Mouse (Mus musculus): ENCODE results near the gene Nop16.

Nop16 gene

DNA sequence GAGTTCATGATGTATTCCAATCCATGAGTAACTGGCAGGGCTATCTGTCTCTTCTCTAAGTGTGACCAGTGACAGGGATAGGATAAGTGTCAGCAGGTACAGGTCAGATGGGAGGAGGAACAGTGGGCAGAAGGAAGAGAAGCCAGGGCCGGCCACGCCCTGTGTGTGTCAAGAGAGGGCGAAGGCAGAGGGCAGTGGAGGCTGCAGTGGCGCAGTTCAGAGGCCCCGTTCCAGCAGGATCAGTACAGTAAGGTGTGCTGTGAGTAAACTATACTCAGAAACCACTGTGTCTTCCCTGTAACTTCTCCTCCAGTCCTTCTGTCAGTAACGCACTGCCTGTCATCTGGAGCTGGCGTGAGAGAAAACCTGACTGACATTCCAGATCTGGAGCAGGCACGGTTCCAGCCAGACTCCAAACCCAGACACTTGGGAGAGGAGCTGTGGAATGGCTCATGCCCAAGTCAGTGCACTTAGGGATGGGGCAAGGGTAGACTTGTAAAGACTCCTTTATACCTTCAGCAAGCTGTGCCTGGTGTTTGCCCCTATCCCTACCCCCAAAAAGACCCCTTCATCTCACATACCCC, 6.3 kb upstream of the Nop16 start:
- DNase-seq: no peak

DNA sequence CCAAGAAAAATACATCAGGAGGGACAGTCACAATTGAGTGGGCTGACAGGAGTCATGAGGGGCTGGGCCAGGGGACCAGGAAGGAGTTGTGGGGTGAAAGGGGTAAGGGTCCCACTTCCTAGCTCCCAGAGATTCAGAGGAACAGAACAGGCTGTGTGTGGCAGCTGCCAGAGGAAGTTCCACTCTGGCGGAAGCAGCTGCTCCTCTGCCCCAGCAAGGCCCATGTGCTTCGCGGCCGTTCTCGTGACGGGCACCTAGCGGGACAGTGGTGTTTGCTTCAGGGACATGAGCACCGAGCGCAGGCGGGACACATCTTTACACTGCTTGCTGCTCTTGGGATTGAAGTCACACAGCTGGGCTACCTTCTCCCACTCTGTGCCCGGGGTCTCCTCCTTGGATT, 3.7 kb upstream of the Nop16 start:
- no peak for DNase-seq

DNA sequence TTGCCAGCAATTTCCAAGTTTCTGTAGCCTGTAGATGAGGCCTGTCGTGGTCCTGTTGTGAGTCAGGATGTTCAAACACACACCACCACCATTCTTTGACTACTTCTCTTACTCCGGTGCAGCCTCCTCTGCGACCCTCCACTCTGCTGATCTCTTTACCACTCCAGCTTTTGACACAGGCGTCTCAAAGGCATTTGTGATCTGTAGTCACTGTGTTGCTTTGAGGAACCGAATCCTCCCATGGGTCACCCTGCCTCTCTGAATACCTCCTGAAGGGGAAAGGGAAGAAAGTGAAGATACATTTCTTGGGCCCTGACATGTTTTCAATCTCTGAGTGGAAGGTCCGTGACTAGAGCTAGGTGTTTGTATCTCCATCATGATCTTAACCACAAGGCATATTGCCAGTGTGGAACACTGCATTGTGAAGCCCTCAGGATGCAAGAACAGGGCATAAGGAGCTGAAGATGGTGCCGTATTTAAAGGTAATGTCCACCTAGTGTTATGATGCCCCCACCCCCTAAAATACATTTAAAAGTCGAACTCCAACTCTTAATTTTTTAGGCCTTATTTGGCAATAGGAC, 2.0 kb upstream of the Nop16 start:
- DNase-seq: no peak

DNA sequence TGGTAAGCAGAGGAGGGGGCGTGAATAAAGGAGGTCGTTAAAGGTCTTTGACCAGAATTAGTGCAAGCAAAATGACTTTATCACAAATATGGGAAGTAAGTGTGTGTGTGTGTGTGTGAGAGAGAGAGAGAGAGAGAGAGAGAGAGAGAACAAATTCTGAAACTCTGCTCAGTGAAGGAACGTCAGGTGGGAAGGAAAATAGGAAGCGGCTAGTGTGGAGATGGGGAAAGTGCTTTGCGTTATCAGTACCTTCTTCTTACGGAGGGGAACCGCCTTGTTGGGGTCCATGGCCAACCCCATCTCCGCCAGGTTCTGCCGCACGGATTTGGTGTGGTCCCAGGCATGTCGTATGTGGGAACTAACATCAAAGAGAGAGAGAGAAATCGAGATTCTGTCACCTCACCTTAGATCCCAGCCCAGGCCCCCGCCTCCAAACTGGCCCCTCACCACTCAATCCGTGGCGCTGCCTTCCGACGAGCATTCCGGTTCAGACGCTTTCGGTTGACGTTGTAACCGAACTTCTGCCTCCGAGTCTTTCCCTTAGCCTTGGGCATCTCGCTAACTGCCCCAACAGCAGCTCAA, 385 bp downstream of the Nop16 start:
- DNase-seq: no peak

DNA sequence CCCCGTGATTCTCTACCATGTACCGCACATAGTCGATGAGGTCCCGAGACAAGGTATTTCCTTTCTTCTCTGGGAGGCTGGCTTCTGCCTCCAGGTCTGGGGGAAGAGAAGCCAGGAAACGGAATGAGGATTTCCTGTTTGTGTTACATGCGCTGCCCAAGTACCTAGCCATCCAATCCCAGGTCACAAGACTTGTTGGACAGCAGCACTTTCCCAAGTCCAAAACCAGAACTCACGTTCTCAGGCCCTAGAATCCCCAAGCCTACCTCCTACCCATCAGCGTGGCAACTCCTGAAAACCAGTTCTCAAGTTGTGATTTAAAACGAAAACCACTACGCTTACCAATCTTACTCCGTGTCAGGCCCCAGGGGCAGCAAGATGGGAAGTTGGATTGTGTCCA, 4.1 kb downstream of the Nop16 start:
- DNase-seq: no peak

DNA sequence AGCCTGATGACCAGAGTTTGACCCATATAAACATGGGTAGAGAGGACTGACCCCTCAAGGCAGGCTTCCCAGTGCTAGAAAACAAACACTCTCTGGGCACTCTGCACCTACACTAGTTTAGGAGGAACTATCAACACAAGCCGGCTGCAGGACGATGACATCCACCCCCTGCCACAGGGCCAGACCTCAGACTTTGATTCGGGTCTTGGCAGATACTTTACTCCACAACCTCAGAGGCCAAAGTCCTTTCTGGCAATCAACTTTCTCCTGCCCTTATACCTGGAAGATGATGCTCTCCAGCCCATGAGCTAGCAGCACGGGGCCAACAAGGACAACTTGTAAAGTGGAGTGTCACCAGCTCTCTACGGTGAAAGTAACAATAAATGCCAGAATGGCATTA, 7.0 kb downstream of the Nop16 start:
- DNase-seq: no peak

DNA sequence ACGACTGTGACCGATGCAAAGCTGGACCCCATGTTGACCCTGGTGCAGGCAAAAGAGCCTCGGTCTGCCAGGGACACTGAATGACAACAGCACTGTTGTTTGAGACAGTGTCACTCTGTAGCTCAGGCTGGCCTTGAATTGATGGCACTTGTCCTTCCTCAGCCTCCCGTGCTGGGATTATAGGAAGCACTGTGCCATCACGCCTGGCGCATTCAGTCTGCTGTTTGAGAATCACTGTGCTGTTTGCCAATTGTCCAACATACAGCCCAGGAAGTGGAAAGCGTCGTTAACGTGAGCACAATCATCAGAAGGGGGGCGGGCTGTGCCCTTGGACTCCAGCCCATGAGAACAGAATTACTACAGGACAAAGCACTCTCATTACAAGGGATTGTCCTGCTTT, 7.8 kb downstream of the Nop16 start:
- DNase-seq: no peak

DNA sequence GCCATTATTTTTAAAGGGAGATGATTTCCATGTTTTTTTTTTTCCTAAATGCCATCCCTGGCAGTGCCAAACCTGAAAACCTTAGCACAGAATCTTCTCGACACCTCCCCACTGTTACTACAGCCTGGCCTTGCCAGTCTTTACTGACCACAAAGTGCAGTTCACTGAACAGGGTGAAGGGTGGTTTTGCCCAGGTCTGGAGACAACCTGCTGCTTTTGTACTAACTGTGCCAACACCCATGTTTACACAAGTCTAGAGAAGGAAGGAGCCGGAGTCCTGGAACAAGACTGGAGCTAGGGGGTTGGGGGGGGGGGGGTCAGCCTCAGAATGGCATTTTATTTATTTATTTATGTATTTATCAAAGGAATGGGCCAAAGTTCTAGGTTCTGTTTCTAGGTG, 8.5 kb downstream of the Nop16 start:
- no peak for DNase-seq

DNA sequence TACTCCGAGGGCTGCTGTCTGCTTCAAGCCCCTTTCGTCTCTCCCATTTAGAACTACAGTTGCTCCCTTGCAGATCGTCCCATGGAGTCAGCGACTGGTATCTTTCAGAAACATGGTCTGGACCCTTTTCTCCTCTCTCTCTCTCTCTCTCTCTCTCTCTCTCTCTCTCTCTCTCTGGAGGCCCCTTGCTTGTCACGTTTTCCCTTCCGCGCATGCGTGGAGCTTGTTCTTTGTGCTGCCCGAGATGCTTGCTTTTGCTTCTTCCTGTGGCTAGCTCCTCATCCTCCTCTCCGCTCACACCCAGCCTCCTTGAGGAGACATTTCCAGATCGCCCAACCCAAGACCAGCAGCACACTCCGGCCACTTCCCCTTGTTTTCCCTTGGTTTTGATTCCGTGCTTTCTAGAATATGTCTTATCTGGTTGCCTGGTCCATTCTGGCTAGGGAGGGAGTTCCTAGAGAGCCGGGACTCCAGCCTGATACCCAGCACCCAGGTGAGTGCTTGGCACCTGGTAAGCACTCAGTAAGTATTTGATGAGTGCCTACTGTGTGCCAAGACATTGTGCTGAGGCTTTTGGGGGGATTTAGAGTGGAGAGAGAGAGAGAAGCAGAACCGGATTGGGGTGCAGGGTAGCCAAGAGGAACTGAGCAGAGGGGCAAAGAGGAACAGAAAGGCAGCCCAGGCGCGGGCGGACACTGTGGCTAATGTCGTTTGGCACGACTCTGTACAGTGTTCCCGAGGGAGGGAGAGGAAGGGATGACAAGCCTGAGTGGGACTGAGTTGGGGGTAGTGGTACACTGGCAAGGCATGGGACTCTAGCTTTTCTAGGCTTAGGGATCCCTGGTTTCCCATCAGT, 12.0 kb downstream of the Nop16 start:
- DNase-seq: no peak

DNA sequence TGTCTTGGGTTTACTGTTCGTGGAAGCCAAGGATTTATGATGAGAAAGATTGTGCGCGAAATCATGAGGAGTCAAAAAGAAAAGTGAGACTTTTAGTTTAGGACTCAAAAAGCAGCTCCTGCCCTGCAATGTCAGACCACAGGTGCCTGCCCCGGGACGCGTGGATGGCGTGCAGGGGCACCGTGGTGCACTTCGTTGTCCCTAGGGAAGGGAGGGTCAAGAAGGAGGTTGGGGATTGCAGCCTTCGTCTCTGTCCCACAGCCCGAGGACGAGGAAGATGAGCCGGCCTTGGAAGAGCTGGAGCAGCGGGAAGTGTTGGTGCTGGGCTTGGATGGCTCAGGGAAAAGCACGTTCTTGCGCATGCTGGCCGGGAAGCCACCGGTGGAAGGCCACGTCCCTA, 14.4 kb downstream of the Nop16 start:
- no peak for DNase-seq

DNA sequence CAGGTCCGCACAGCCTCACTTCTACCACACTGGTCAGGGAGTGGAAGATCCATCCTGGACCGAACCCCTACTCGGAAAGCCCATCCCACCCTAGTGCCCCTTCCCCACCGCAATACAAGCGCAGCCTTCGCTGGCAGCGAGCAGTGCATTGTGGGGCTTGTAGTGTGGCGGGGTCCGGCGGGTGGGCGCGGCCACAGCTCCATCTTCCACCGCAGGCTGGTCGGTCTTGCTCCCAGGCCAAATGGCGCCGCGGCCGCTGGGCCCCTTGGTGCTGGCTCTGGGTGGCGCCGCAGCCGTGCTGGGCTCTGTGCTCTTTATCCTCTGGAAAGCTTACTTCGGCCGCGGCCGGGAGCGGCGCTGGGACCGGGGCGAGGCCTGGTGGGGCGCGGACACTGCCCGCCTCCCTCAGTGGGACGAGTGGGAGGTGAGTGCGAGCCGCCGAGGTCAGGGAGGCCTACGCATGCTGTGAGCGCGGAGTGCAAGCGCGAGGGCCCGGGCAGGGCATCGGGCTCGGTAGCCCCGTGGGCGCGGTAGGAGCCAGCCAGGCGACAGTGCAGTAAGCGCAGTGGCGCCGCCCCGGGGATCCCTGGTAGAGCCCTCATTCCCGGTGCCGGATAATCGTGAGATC, 14.9 kb downstream of the Nop16 start, which contains the start of gene Arl10:
Gene Arl10 (plus strand): TSS at position 162 of the 628 bp plus-strand sequence.
- DNase-seq: peak; percentile 75

DNA sequence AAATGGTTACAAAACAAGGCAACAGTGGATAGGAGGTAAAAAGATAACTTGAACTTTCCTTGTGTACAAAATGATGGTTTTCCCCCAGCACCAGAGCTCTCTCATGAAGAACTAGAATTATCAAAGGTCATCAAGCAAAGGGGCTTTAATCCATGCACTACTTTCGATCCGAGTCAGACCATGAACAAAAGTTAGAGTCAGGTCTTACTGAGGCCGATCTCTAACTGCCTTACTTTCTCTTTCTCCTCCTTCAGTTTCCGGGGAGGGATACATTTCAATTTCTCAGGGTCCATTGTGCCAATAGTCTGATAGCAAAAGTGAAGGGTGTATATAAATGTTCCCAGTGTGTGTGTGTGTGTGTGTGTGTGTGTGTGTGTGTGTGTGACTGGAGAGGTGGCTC, 17.3 kb downstream of the Nop16 start:
- DNase-seq: no peak

DNA sequence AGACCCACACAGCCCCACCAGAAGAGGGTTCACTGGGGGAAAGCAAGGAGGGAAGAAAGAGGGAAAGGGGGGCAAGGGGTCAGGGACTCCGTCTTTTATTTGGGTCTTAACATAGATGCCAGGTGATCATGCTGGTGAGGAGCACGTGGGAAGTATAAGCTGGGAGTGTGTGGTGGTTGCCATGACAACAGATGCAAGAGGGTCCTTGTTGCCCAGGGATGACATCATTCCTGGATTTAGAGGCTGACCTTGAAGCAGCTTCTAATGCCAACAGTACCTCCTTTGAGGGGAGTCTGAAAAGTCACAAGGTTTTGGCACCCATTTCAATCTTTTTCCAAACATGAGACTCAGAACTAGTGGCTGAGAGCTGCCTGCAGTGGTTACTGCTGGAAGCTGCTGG, 18.3 kb downstream of the Nop16 start:
- DNase-seq: no peak

DNA sequence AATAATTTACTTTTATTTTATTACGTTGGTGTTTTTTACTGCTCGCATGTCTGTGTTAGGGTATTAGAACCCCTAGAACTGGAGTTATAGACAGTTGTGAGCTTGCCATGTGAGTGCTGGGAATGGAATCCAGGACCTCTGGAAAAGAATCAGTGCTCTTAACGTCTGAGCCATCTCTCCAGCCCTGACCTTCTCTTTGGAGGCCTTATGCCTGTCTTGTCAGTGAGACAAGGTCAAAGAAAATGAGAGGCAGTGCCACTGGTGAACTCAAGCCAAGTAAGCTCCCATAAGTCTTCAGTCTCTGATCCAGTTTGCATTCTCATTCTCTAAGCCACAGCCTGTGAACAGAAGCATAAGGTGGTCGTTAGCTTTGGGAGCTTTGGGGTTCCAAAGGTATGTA, 19.2 kb downstream of the Nop16 start:
- no peak for DNase-seq

DNA sequence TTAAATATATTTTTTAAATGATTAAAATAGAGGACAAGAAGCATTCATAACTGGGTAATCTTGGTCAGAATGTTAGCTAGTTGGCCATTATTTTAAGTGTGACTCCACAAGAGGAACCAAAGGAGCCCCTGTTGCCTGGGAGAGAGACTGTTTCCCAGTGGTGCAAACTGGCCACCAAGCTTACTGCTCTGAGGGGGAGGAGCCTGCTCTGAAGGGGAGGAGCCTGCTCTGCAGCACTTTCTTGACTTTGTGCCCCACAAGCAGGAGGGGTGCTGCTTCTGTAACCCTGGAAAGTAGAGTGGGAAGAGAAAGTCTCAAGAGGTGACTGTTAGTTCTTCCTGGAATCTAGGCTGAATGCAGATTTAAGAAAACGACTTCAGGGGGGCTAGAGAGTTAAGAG, 20.6 kb downstream of the Nop16 start:
- no peak for DNase-seq

DNA sequence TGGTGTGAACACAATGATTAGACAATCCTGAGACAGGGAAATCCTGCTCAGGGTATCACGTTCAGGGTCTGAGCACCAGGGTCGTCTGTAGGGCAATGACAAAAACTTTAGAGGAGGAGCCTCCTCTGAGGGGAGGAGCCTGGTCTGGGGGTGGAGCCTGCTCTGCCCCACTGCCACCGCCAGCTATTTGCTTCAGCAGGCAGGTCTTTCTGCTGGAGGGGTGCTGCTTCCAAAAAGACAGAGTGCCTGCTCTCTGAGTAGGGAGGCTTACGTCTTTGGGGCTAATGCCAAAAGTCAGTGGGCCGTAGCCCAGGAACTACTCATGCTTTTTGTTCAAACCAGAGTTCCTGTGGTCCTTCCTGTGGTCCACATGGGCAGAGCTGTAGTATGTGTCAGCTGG, 21.5 kb downstream of the Nop16 start:
- DNase-seq: peak; percentile 34

DNA sequence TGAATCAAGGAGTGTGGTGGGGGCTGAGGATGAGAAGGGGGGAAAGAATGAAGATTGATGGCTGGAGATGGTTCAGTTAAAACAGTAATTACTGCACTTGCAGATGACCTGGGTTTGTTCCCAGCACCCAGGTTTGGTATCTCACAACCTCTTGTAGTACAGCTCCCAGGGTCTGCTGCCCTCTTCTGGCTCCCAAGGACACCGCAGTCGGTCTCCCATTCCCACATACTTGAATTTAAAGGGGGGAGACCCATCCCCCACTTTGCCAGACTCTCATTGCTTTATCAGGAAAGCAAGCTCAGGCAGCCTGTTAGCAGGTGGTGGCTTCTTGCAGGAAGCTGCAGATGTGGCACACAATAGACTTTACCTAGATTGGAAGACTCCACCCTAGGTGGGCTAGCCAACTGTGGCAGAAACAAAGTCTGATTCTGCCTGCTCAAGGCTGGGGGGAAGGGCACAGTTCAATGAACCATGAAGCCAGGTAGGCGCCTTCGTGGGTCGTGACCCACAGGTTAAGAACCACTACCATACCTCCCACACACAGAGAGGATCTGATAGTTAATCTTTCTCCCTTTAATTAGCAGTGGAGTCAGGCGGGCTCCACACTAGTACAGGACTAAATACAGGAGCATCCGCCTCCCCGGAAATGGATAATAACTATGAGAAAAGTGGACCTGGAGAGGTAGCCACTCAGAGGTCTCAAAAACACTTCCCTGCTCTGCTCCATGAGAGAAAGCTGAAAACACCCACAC, 24.1 kb downstream of the Nop16 start:
- DNase-seq: peak; percentile 70

DNA sequence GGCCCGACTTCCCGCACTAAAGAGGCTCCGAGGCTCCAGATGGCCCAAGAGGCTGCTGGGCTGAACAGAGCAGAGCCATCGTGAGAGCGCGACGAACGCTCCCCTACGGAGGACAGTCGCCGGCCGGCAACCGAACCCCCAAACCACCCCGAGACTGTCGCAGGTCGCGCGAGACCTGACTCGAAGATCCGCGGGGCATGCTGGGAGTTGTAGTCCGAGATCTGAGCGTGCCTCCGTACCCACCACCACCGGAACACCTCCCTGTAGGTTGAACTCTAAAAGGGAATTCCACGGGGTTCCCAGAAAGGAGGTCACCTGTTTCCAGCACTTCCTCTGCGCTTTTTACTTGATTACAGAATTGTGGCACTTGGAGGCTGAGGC, 24.7 kb downstream of the Nop16 start, which contains the start of gene 4833439L19Rik:
Gene 4833439L19Rik (minus strand): TSS at position 235 of the 381 bp plus-strand sequence.
- peak; percentile 99 for DNase-seq

DNA sequence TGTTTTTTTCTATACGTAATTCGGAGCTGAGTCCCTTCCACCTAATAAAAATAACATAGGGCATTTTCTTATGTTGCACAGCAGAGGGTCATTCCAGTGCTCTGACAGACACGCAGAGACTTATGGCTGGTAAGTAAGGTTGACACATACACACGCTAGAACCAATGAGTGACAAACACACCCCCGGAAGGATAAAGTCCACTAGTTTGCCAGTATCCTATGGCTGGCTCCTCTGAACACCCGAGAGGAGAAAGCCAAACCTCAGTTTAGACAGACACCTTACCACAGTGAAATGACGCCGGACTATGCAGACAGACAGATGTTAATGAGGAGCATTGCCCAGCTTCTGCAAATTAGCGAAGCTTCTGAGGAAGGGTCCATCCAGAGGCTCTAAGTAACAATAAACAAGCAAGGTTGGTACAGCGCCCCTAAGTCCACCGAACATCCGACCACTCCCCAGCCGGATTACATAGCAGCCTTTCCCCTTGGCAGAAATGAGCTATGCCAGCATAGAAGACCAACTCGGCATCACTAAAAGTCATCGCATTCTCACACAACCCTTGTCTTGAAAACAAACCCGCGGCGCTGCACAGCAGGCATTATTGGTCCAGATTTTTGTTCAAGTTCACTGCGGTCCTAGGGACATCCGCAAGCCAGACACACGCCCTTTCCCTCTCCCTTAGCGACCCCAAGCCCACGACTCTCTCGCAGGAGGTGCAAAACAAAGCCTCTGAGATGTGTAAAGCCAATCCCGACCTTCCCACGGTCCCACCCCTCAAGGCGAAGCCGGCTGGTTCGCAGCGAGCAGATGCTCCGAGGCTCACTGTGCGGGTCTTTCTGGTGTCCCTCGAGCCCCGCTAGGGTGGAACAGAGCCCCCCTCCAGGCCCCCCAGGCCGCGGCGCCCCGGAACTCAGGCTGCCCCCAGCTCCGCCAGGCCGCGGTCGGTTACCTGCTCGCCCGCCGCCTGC, 25.4 kb downstream of the Nop16 start:
- no peak for DNase-seq

DNA sequence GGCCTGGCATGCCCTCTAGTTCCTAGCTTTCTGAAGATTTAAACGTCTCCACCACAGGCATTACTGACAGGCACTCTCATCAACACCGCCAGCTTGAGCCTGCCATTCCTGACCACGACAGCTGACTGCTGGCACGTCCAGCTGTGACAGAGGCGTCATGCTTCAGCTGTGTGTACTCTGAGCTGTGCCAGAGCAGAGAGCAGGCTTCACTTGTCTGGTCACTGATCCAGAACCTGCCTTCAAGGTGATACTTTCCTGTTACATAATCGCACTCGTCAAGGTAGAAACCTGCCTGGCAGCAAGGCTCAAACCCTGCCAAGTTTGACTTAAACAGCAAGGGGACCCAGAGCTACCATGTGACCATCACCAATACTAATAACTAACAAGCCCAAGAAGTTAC, 27.3 kb downstream of the Nop16 start:
- no peak for DNase-seq

DNA sequence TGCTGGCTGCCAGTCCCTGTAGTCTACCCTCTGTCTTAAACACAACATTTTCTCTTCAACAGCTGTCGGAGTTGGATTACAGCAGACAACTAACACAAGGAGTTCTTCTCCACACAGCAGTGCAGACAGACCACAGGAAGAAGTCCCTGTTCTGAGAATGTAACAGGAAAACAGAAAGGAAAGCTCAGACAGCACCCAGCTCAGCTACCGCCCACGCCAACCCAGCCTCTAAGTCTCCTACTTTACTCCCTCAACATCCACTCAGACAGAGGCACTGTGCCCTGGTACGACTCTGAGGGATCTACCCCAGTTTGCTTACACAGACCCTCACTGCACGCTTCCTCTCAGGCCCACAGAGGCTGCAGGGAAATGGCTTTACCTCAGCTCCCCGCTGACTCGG, 29.3 kb downstream of the Nop16 start:
- no peak for DNase-seq
